Mouse (Mus musculus) midbrain, embryonic 14.5 days (tissue): ENCODE data around the gene Cox6b2. TPM values are rescaled to one million over a fixed set of nuclear protein-coding genes. Genes with fewer than 3 reads are reported as not detected.

Experiments used
- ATAC-seq: fragments of 200-750 bp; cut with Nextera tagmentation; 2 replicates; pipeline ENCODE4 v1.8.0; 2017; ENCODE audit warnings: moderate number of reproducible peaks, moderate library complexity; ENCODE audit not compliant: low FRiP score, low TSS enrichment
- DNase-seq: peaks from one replicate; pipeline ENCODE4 v3.0.0-alpha.2; 2015
- H3K27ac ChIP-seq: fragments of 300-500 bp; sonication (generic); replicated peaks from 2 replicates; pipeline ENCODE4 v1.5.1; 2014; ENCODE audit warnings: mild to moderate bottlenecking, low read depth, low read length, moderate library complexity
- H3K27me3 ChIP-seq: fragments of 300-500 bp; sonication (generic); 2 replicates; pipeline ENCODE4 v1.6.1; 2014; ENCODE audit warnings: low read length, control low read depth, mixed read lengths; ENCODE audit not compliant: control insufficient read depth, insufficient read depth
- H3K36me3 ChIP-seq: fragments of 300-500 bp; sonication (generic); 2 replicates; pipeline ENCODE4 v1.6.1; 2014; ENCODE audit warnings: low read length, control low read depth; ENCODE audit not compliant: control insufficient read depth, insufficient read depth
- H3K4me1 ChIP-seq: fragments of 300-500 bp; sonication (generic); 2 replicates; pipeline ENCODE4 v1.6.1; 2014; ENCODE audit warnings: mild to moderate bottlenecking, antibody characterized with exemption, low read length, control low read depth; ENCODE audit not compliant: control insufficient read depth, insufficient read depth
- H3K4me2 ChIP-seq: fragments of 300-500 bp; sonication (generic); 2 replicates; pipeline ENCODE4 v1.6.1; 2014; ENCODE audit warnings: mild to moderate bottlenecking, low read length, moderate library complexity
- H3K4me3 ChIP-seq: fragments of 300-500 bp; sonication (generic); replicated peaks from 2 replicates; pipeline ENCODE4 v1.5.1; 2014; ENCODE audit warnings: low read depth, low read length
- H3K9ac ChIP-seq: fragments of 300-500 bp; sonication (generic); replicated peaks from 2 replicates; pipeline ENCODE4 v1.6.1; 2014; ENCODE audit warnings: mild to moderate bottlenecking, low read length, moderate library complexity
- H3K9me3 ChIP-seq: fragments of 300-500 bp; sonication (generic); 2 replicates; pipeline ENCODE4 v1.6.1; 2016; ENCODE audit warnings: low read length, control low read depth, mixed read lengths; ENCODE audit not compliant: control insufficient read depth
- WGBS: fragments of 180-500 bp; shearing (Covaris S2); extraction: QIAGEN DNeasy Blood & Tissue Kit; methylation state at CpG from one replicate; pipeline ENCODE4 v1.1.7; 2014; 5-methylcytosine and 5-hydroxymethylcytosine counted together
- polyA plus RNA-seq: library from polyadenylated mRNA; unstranded; fragments of >200 nt; fragmentation: Nextera tagmentation; extraction: Ambion mirVana; gene quantifications from 2 replicates; pipeline ENCODE4 v1.2.1, GENCODE M21; 2014

Gene Cox6b2
- polyA plus RNA-seq, 1 experiment from 2014 or later: 10.2 TPM

DNA sequence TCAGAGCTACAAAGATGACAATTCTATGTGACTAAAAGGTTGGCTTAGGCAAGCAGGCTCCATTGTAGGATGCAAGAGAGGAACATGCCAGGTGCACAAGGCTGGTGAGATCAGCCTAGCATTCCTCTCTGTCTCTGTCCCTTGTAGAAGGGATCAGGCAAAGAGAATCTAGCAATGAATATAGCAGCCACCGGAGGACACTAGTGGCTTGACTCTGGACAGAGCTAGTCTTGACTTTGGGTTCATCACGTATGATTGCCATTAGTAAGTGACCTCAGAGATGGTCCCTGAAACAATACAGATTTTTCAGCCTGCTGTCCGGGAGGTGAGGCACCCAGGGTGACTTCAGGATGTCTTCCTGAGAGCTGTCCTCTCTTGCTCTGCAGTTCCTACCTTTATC, 40.3 kb downstream of the Cox6b2 start:
- no peak for ATAC-seq
- Histone ChIP-seq H3K4me1 (no peaks in the 10 kb centered on the region), H3K9ac (no peak overlapping the region), H3K9me3 (no peaks in the 10 kb centered on the region), H3K4me2 (no peak overlapping the region), H3K36me3 (peaks cover 98% of the 10 kb centered on the region), H3K27me3 (no peaks in the 10 kb centered on the region), H3K4me3 (no peak overlapping the region), H3K27ac (no peak overlapping the region)
- DNase-seq: no peak
- 90% methylated on average over 3 of the region's 3 CpGs for WGBS

DNA sequence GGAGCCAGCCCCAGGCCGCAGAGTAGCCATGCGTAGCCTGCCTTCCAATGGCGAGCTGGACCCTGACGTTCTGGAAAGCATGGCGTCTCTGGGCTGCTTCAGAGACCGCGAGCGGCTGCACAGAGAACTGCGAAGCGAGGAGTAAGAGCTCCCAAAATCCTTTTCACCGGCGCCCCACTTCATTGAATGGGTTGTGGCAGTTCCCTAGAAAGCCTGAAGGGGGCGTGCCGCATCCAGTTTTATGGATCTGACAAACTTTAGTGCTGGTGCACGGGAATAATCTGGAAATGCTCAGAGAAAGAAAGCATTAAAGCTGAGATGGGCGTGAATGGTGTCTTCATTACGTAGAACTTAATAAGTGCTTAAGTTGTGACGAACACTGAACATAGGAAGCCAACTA, 47.8 kb downstream of the Cox6b2 start:
- H3K27ac ChIP-seq: no peak overlapping the region
- no peak overlapping the region for H3K9ac ChIP-seq
- H3K4me3 ChIP-seq: no peak overlapping the region
- no peaks in the 10 kb centered on the region for H3K4me1 ChIP-seq
- DNase-seq: peak; percentile 66
- no peaks in the 10 kb centered on the region for H3K9me3 ChIP-seq
- no peaks in the 10 kb centered on the region for H3K27me3 ChIP-seq
- no peak for ATAC-seq
- no peak overlapping the region for H3K4me2 ChIP-seq
- peaks cover 94% of the 10 kb centered on the region for H3K36me3 ChIP-seq
- 28% methylated on average over 18 of the region's 18 CpGs for WGBS

DNA sequence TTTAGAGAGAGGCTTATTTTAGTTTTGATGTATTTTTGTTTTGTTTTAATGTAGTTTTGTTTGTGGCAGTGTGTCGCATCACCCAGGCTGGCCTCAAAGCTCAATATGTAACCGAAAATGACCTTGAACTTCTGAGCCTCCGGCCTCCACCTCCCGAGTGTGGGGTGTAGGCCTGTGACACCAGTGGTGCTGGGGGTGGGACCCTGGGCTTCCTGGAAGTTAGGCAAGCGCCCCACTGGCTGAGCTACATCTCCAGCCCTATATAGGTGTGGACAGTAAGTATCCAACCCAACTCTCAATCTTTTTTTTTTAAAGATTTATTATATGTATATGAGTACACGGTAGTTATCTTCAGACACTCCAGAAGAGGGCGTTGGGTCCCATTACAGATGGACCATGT, 49.7 kb downstream of the Cox6b2 start:
- H3K36me3 ChIP-seq: peaks cover 93% of the 10 kb centered on the region

GRCm38 (mm10) chr7:4702334-4702733, 50.6 kb downstream of the Cox6b2 start:
- DNase-seq: no peak
- Histone ChIP-seq H3K9ac (no peak overlapping the region), H3K9me3 (no peaks in the 10 kb centered on the region), H3K4me1 (no peaks in the 10 kb centered on the region), H3K4me3 (no peak overlapping the region), H3K27me3 (no peaks in the 10 kb centered on the region), H3K4me2 (no peak overlapping the region), H3K27ac (no peak overlapping the region), H3K36me3 (peaks cover 91% of the 10 kb centered on the region)
- WGBS: 44% methylated on average over 8 of the region's 8 CpGs
- ATAC-seq: no peak

More for the DNA sequence above, 49.7 kb downstream of the Cox6b2 start:
- H3K4me2 ChIP-seq: no peak overlapping the region
- DNase-seq (no peak), ATAC-seq (no peak)
- no peak overlapping the region for H3K4me3 ChIP-seq
- H3K4me1 ChIP-seq: no peaks in the 10 kb centered on the region
- H3K9ac ChIP-seq: no peak overlapping the region
- WGBS: 95% methylated on average over 7 of the region's 7 CpGs
- no peaks in the 10 kb centered on the region for H3K27me3 ChIP-seq
- no peaks in the 10 kb centered on the region for H3K9me3 ChIP-seq
- H3K27ac ChIP-seq: no peak overlapping the region

Other genes starting within 250 kb of the Cox6b2 start
- 2.6 and 2.7 TPM in 2 replicates for gene Tnnt1, start 236.7 kb downstream of the Cox6b2 start, polyA plus RNA-seq
- 1.5 and 2.0 TPM in 2 replicates for gene Tnni3, start 228.9 kb downstream of the Cox6b2 start, polyA plus RNA-seq
- gene Dnaaf3, start 220.6 kb downstream of the Cox6b2 start, polyA plus RNA-seq: 0.58 and 1.4 TPM in 2 replicates
- gene Syt5, start 205.6 kb downstream of the Cox6b2 start, polyA plus RNA-seq: 106 and 143 TPM in 2 replicates
- 0.09 and 0.13 TPM in 2 replicates for gene Ptprh, start 149.1 kb downstream of the Cox6b2 start, polyA plus RNA-seq
- 3.2 and 3.7 TPM in 2 replicates for gene Tmem86b, start 121.7 kb downstream of the Cox6b2 start, polyA plus RNA-seq
- gene Ppp6r1, start 94.1 kb downstream of the Cox6b2 start, polyA plus RNA-seq: 8.7 and 11.2 TPM in 2 replicates
- 136 and 169 TPM in 2 replicates for gene Hspbp1, start 68.0 kb downstream of the Cox6b2 start, polyA plus RNA-seq
- 10.0 and 10.8 TPM in 2 replicates for gene Brsk1, start 62.5 kb downstream of the Cox6b2 start, polyA plus RNA-seq
- gene Tmem150b, start 27.8 kb downstream of the Cox6b2 start, polyA plus RNA-seq: 0.12 and 0.42 TPM in 2 replicates
- 56.2 and 67.0 TPM in 2 replicates for gene Kmt5c, start 13.0 kb downstream of the Cox6b2 start, polyA plus RNA-seq
- not detected in 2 replicates for gene Fam71e2, start 18.2 kb upstream of the Cox6b2 start, polyA plus RNA-seq
- 0.17 and 0.43 TPM in 2 replicates for gene Il11, start 29.8 kb upstream of the Cox6b2 start, polyA plus RNA-seq
- not detected in 2 replicates for gene Tmem190, start 29.8 kb upstream of the Cox6b2 start, polyA plus RNA-seq
- 2.7 and 3.5 TPM in 2 replicates for gene Tmem238, start 36.6 kb upstream of the Cox6b2 start, polyA plus RNA-seq
- 149 and 188 TPM in 2 replicates for gene Rpl28, start 39.8 kb upstream of the Cox6b2 start, polyA plus RNA-seq
- gene Ube2s, start 59.5 kb upstream of the Cox6b2 start, polyA plus RNA-seq: 290 and 338 TPM in 2 replicates
- 14.0 and 19.4 TPM in 2 replicates for gene Shisa7, start 91.6 kb upstream of the Cox6b2 start, polyA plus RNA-seq
- 3.5 and 6.6 TPM in 2 replicates for gene Isoc2b, start 117.2 kb upstream of the Cox6b2 start, polyA plus RNA-seq
- 0.43 and 0.54 TPM in 2 replicates for gene Isoc2a, start 124.1 kb upstream of the Cox6b2 start, polyA plus RNA-seq
- 0.55 TPM in 1 of 2 replicates, not detected in the other for gene Gm36210, start 153.4 kb upstream of the Cox6b2 start, polyA plus RNA-seq
- 4.6 and 5.1 TPM in 2 replicates for gene Zfp628, start 162.1 kb upstream of the Cox6b2 start, polyA plus RNA-seq
- gene Nat14, start 168.9 kb upstream of the Cox6b2 start, polyA plus RNA-seq: 24.0 and 28.9 TPM in 2 replicates
- gene Ssc5d, start 172.7 kb upstream of the Cox6b2 start, polyA plus RNA-seq: 0.12 and 0.84 TPM in 2 replicates
- not detected in 2 replicates for gene Sbk2, start 211.3 kb upstream of the Cox6b2 start, polyA plus RNA-seq
- gene Sbk3, start 218.1 kb upstream of the Cox6b2 start, polyA plus RNA-seq: 0.59 and 0.89 TPM in 2 replicates
- gene Zfp579, start 243.1 kb upstream of the Cox6b2 start, polyA plus RNA-seq: 69.3 and 76.5 TPM in 2 replicates